Mouse (Mus musculus) testis, adult 2 months (tissue): ENCODE data around the gene Lrrc8b.

Experiments used
- CTCF ChIP-seq: fragments of 200-500 bp; IDR thresholded peaks from 2 replicates; pipeline ENCODE4 v1.5.1; 2012; ENCODE audit warnings: low read depth, mild to moderate bottlenecking, inconsistent platforms, low read length, moderate library complexity; ENCODE audit not compliant: control insufficient read depth, insufficient read depth, insufficient replicate concordance
- POLR2A ChIP-seq: fragments of 200-500 bp; IDR thresholded peaks from 2 replicates; pipeline ENCODE4 v1.6.1; 2012; ENCODE audit warnings: low read depth, mild to moderate bottlenecking, inconsistent platforms, low read length, moderate library complexity; ENCODE audit not compliant: control insufficient read depth

GRCm38 (mm10) chr5:105499396-105499795 is 83.8 kb downstream of the Lrrc8b start:
- no peak for TF ChIP-seq CTCF
- no peak for TF ChIP-seq POLR2A
